Mouse (Mus musculus) olfactory bulb, adult 2 months (tissue): ENCODE results near the gene Myl12a. TPM values are rescaled to one million over a fixed set of nuclear protein-coding genes. Genes with fewer than 3 reads are reported as not detected.

ENCODE experiments used
- H3K27ac ChIP-seq: fragments of 200-500 bp; 2 replicates; pipeline ENCODE4 v1.5.1; 2012; ENCODE audit warnings: low read depth, low read length; ENCODE audit not compliant: insufficient read depth
- H3K4me1 ChIP-seq: fragments of 200-500 bp; 2 replicates; pipeline ENCODE4 v1.6.1; 2012; ENCODE audit warnings: low read length; ENCODE audit not compliant: control insufficient read depth, insufficient read depth
- H3K4me3 ChIP-seq: fragments of 200-500 bp; 2 replicates; pipeline ENCODE4 v1.5.1; 2012; ENCODE audit warnings: mild to moderate bottlenecking, low read depth, low read length, moderate library complexity; ENCODE audit not compliant: insufficient read depth
- CTCF ChIP-seq: fragments of 200-500 bp; IDR thresholded peaks from 2 replicates; pipeline ENCODE4 v1.5.1; 2012; ENCODE audit warnings: low read depth, mild to moderate bottlenecking, low read length, moderate library complexity; ENCODE audit not compliant: insufficient read depth
- POLR2A ChIP-seq: fragments of 200-500 bp; IDR thresholded peaks from 2 replicates; pipeline ENCODE4 v1.6.1; 2012; ENCODE audit warnings: mild to moderate bottlenecking, low read depth, low read length, moderate library complexity; ENCODE audit not compliant: insufficient read depth
- WGBS: fragments of 180-500 bp; shearing (Covaris S2); methylation state at CpG from one replicate; pipeline ENCODE4 v1.1.7; 2018; 5-methylcytosine and 5-hydroxymethylcytosine counted together
- polyA plus RNA-seq: library from polyadenylated mRNA; stranded (reverse); fragments of >200 nt; gene quantifications from 2 replicates; pipeline ENCODE4 v1.2.4, GENCODE M21; 2012; ENCODE audit warnings: low replicate concordance; ENCODE audit not compliant: missing spikeins, insufficient read depth, insufficient read length

The Myl12a gene
- polyA plus RNA-seq, 1 experiment, result not detected

- H3K4me3 ChIP-seq, result no peak overlapping the region
- WGBS, result 91% methylated on average over 10 of the region's 10 CpGs
- TF ChIP-seq CTCF (no peak), POLR2A (no peak)
- H3K4me1 ChIP-seq, result no peaks in the 10 kb centered on the region
- H3K27ac ChIP-seq, result no peak overlapping the region
These were observed 30.0 kb upstream of the Myl12a start for GRCm38 (mm10) chr17:71032719-71033118.

GRCm38 (mm10) chr17:71027186-71027585 lies 24.5 kb upstream of the Myl12a start:
- Histone ChIP-seq H3K27ac (no peak overlapping the region), H3K4me3 (no peak overlapping the region), H3K4me1 (no peaks in the 10 kb centered on the region)
- TF ChIP-seq CTCF, result no peak
- no peak for TF ChIP-seq POLR2A
- 98% methylated on average over 3 of the region's 3 CpGs for WGBS

GRCm38 (mm10) chr17:71025922-71026321 lies 23.2 kb upstream of the Myl12a start:
- Histone ChIP-seq H3K4me1 (no peaks in the 10 kb centered on the region), H3K4me3 (no peak overlapping the region), H3K27ac (no peak overlapping the region)
- WGBS, result 73% methylated on average over 8 of the region's 8 CpGs
- no peak for TF ChIP-seq POLR2A
- no peak for TF ChIP-seq CTCF

GRCm38 (mm10) chr17:71024071-71024470 lies 21.4 kb upstream of the Myl12a start:
- Histone ChIP-seq H3K27ac (no peak overlapping the region), H3K4me3 (no peak overlapping the region), H3K4me1 (peaks cover 7% of the 10 kb centered on the region)
- TF ChIP-seq CTCF, result no peak
- no peak for TF ChIP-seq POLR2A
- WGBS, result 94% methylated on average over 10 of the region's 10 CpGs

- Histone ChIP-seq H3K4me1 (peaks cover 7% of the 10 kb centered on the region), H3K4me3 (no peak overlapping the region), H3K27ac (no peak overlapping the region)
- TF ChIP-seq CTCF (no peak), POLR2A (no peak)
- WGBS, result 95% methylated on average over 13 of the region's 13 CpGs
These were observed 20.2 kb upstream of the Myl12a start for GRCm38 (mm10) chr17:71022841-71023240.

- no peak overlapping the region for H3K27ac ChIP-seq
- TF ChIP-seq POLR2A (no peak), CTCF (no peak)
- H3K4me3 ChIP-seq, result no peak overlapping the region
- 46% methylated on average over 9 of the region's 9 CpGs for WGBS
- peaks cover 9% of the 10 kb centered on the region for H3K4me1 ChIP-seq
These were observed 17.2 kb upstream of the Myl12a start for GRCm38 (mm10) chr17:71019860-71020259.

- H3K4me3 ChIP-seq, result no peak overlapping the region
- no peak overlapping the region for H3K27ac ChIP-seq
- 56% methylated on average over 6 of the region's 6 CpGs for WGBS
- H3K4me1 ChIP-seq, result peaks cover 12% of the 10 kb centered on the region
- TF ChIP-seq POLR2A (no peak), CTCF (no peak)
These were observed 16.6 kb upstream of the Myl12a start for GRCm38 (mm10) chr17:71019309-71019655.

- WGBS, result 91% methylated on average over 15 of the region's 15 CpGs
- peaks cover 12% of the 10 kb centered on the region for H3K4me1 ChIP-seq
- no peak overlapping the region for H3K27ac ChIP-seq
- H3K4me3 ChIP-seq, result no peak overlapping the region
- TF ChIP-seq CTCF (no peak), POLR2A (no peak)
These were observed 16.1 kb upstream of the Myl12a start for GRCm38 (mm10) chr17:71018616-71019308.

- no peak for TF ChIP-seq CTCF
- H3K27ac ChIP-seq, result no peak overlapping the region
- no peak overlapping the region for H3K4me3 ChIP-seq
- H3K4me1 ChIP-seq, result peaks cover 12% of the 10 kb centered on the region
- WGBS, result 95% methylated on average over 3 of the region's 3 CpGs
These were observed 15.5 kb upstream of the Myl12a start for GRCm38 (mm10) chr17:71018151-71018550.
